Mouse (Mus musculus) cerebellum, adult (tissue): ENCODE data around the gene Macf1.

ENCODE experiments used
- ATAC-seq: cut with Nextera tagmentation; 2 replicates; pipeline ENCODE4 v1.9.2; 2017; ENCODE audit warnings: mild to moderate bottlenecking, moderate library complexity, mixed read lengths; ENCODE audit not compliant: insufficient number of reproducible peaks, low FRiP score, low TSS enrichment

The Macf1 gene

DNA sequence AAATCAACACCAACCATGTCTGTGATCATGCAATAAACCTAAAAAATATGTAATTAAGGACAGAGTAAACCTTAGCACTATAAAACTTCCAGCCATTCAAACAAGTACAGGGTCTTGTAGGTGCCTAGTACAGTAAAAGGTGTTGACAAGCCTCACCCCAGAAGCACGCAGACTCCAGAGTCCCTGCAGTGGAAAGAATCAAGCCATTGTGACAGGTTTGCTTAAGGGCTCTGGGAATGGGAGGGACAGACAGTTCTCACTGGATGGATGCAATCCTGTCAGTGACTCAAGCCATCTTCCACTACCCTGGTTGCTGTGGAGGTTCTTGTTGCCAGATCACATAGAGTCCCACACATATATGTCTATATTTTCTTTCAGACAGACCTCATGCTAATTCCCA lies 78.9 kb downstream of the Macf1 start:
- ATAC-seq = no peak

- no peak; the same call in 1 of the 2 replicates for ATAC-seq
Observed at GRCm38 (mm10) chr4:123602700-123603261, 81.4 kb downstream of the Macf1 start.

DNA sequence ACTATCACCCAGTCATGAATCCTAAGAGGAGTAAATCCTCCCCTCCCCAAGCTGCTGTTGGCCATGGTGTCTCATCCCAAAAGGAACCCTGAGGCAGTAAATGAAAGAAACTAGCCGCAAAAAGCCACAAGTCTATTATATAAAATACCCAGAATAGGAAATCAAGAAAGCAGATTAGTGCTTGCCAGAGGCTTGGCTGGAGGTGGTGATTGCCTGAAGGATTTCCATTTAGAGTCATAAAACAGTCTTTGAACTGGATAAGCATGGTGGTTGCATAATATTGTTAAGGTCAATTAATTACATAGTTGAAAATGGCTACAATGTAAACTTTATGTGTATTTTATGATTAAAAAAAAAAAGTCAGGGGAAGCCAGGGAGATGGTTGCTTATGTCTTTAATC lies 83.1 kb downstream of the Macf1 start:
- ATAC-seq = no peak

DNA sequence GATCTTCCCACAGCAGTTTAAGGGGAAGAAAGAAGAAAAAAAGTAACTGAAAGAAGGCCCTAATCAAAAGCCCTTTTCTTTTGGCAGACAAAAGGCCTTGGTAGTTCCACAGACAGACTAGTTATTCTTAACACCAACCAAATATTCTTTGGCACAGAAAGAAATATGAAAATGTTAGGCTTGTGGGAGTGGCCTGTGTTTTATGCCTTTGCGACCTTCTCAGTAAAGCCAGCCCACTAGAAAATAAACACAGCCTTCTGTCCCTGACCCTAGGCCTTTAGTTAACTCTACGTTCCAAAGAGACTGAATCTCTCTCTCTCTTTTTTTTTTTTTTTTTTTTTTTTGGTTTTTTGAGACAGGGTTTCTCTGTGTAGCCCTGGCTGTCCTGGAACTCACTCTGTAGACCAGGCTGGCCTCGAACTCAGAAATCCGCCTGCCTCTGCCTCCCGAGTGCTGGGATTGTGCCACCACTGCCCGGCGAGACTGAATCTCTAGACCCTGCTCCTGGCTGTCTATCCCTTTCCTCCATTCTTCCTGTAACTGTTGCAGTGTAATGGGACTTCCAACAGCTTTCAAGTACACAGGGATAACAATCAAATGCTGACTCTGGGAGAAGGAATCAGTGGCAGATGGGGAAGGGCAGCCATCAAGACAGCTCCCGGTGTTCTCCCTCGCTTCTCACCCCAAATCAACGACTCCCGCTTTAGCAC lies 85.5 kb downstream of the Macf1 start:
- no peak for ATAC-seq

DNA sequence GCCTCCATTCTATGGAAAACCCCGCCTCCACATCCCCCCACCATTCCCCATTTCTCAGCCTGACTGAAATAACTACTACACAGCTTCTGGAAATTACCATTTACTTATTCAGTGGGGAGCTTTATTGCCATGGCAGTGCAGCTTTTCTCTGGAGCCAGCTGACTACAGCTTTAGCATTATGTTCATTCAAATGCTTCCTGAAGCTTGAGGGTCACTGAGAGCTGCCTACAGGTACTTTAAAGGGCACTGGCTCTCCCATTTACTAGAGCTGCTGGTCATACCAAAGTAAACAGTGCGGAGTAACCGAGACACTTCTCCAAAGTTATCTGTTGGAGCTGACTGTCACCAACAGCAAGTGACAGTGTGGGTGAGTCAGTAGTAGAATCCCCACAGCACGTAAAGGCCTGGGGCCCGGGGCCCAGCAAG lies 89.8 kb downstream of the Macf1 start:
- no peak for ATAC-seq

GRCm38 (mm10) chr4:123593664-123594063 lies 90.5 kb downstream of the Macf1 start:
- ATAC-seq = no peak

DNA sequence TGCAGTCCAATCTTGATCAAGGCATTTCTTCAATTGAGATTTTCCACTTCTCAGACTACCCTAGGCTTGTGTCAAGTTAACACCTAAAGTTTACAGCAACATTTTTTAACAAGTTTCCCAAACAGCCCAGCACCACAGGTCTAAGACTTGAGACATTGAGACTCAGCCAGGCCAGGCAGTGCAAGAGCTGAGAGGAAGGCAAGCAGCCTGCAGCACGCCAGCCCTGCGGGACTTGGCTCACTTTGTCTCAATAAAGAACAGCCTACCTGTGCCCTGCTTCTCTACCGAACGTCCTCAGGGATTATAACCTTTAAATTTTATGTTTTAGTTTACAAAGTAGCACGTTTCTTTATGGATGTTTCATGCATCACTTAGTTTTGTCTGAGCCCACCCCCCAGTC lies 92.1 kb downstream of the Macf1 start:
- ATAC-seq = no peak

GRCm38 (mm10) chr4:123591026-123591635 lies 93.0 kb downstream of the Macf1 start:
- no peak for ATAC-seq

DNA sequence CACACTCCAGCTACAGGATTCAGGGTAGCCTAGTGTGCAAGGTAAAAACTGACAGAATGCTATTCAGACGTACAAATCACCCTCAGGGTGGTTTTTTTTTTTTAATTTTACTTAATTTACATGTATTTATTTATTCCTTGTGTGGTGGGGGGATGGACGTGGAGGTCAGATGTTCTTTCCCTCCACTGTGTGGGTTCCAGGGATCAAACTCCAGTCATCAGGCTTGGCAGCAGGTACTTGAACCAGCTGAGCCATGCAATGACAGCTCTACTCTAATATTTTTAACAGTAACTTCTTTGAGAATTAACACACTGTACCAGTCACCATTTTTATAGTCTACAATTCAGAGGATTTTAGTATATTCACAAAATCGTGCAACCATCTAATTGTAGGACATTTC lies 94.7 kb downstream of the Macf1 start:
- ATAC-seq = no peak

DNA sequence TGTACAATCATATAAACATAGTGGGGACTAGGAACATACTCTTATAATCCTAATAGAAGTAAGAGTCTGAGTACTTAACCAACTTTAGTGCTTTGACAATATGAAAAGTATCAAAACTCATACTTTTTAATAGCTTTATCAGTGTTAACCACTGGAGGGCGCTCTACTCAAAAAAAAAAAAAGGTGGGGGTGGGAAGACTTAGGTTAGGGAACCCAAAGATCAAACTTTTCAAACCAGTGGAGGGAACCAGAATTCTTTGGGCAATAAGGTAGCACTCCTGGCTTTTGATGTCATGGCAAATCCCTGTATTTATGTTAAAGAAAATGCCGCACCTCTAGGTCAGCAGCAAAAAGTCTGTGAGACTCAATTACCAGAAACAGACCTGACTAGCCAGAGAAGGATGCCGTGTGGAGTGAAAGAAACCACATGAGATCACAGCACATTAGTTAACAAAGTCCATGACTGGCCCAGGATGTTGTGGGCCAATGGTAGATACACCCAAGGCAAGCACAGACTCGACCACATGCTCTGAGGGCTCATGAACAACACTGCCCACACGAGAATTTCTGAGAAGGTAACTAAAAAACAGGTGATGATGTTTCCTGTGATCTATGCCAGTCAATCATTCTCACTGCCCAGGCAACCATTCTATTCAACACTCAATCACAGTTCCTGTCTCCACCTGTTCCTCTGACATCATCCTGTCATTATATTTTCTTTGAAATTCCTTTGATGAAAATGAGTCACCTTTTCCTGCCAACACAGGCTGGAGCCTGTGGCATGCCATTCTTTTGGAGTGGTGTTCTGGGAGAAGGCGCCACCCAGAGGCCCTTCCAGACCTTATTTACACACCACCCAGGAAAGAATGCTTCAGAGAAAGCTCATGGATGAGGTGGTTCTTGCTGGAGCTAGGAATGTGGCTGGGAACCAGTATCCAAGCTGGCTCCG lies 95.5 kb downstream of the Macf1 start:
- no peak; the same call in 1 of the 2 replicates for ATAC-seq

GRCm38 (mm10) chr4:123587616-123588015 lies 96.5 kb downstream of the Macf1 start:
- ATAC-seq = no peak

DNA sequence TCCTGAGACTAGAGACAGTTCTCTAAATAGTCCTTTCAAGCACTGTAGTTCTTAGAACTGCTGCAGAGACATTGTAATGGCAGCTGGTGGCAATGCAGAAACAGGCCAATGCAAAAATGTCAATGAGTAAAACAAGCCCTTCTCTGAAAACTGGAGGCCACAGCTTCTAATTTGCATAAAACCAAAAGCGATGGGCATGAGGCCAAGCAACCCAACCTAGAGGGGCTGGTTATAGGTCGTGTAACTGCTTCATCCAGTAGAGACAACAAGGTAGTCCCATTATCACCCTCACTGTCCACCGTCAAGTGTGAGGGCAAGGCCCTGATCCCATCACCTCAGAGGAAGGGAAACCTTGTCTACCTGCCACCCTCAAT lies 99.5 kb downstream of the Macf1 start:
- ATAC-seq = no peak

GRCm38 (mm10) chr4:123584084-123584719 lies 100.0 kb downstream of the Macf1 start:
- no peak for ATAC-seq

- no peak for ATAC-seq
Observed at GRCm38 (mm10) chr4:123577469-123578088, 106.6 kb downstream of the Macf1 start.

DNA sequence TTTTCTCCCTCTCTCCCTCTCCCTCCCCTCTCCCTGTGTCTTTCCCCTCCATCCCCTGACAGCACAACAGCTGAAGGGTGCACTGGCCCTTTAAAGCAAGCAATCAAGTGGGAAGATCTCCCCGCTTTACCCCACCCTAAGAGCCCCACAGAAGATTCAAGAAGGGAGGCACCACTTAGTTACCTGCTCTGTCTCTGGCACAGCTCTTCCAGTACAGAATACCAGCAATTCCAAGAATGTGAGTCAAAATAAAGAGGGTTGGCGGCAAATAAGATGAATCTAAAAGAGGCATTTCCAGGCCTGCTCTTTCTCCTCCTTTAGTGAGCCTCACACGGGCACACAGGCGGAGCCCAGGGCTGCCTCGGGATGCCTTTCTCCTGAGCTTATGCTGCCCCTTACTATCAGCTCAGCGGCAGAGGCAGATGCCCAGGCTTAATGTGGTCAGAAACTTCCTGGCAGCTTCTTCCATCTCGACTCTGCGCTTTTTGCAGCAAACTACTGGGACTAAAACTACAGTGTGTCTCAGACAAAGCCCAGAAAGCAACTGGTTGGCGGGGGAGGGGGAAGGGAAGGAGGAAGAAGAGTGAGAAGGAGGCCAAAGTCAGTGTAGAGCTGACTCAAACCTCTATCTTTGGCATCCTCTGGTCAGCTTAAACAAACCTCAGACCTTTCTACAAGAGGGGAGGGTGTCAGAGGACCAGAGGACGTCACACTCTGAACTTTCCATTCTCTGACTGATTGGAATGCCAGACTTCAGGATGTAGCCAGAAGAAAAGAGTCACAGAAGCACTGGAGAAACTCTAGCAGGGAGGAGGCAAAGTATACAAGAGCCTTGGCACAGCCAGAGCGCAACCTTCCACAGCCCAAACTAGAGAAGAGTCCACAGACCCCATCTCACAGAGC lies 111.5 kb downstream of the Macf1 start:
- ATAC-seq = no peak

DNA sequence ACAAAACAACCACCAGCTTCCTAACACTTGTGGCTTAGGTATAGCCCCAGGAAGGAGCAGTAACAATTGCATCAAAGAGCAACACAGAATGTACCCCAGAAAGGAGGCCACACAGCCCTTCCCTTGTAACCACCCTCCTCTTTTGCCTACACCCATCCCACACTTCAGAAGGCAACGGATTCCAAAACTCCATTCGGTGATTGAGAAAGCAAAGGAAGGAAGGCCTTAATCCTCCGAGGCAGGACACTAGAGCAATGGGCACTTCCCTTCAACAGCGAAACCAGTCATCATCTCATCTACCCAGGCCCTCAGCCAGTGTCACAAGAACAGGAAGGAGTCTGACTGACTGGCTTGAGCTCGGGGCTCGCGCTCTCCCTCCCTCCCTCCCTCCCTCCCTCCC lies 112.3 kb downstream of the Macf1 start:
- ATAC-seq = no peak

GRCm38 (mm10) chr4:123565291-123565861 lies 118.8 kb downstream of the Macf1 start:
- ATAC-seq = no peak

DNA sequence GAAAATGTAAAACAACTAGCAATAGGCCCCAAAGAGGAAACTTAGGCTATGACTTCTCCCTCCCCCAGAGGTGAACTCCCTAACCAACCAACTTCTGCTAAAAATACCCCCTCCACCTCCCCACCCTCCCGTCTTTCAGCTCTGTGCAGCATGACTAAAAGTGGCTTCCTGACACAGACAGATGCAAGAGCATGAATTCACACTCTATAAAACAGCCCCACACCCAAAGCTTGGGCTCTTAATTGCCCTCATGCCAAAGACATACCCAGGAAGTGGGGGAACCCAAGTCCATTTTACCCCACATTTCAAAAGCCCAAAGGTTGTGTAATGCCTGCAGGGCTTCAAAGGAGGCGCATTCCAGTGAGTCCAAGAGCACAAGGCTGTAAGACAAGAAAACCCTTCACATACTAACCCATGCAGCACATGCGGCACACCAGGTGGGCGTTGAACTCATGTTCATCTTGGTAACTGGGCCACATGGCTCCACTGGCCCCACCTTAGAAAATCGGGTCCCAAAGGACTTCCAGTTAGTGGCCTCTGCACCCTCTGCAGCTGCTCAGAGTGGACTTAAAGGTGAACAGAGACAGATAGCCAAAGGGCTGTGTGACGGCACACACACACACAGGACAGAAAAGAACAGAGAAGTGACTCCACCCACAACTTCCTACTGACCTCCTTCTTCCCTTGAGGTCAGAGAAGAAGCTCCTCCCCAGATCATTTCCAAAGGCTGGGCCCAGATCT lies 119.9 kb downstream of the Macf1 start:
- ATAC-seq = no peak
